Mouse (Mus musculus): ENCODE data around the gene Fgd2.

DNA sequence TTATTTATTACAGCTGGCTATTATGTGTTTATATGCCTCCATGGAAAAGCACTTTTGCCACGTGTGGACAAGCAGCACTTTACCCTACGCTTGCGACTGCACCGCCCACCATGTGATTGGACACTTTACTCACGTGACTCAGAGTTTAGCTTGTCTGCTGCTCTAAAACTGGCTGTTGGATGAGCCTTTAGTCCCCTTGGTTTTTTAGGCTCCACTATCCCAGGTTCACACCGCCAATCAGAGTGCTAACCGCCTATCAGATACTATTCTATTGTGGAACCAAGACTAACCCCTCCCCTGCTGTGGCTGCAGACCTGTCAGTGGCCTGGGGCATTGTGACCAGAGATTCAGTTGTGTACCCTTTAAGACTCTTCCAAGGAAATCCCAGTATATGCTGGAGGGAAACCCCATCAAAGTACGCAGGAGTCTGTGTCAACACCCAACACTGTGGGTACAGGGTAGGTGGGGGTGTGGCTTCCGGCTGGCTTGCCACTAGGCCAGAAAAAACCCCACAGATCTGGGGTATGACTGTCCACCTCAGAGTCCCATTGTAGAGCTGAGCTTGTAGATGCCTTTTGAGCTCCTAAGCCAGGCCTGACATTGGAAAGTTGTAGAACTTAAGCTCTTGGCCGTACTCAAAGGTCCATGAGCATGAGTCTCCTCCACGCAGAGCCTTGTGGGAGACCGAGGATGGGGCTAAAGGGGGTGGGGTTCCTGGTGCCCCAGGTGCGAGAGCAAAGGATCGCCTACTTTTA is 32.8 kb downstream of the Fgd2 start:
- TF ChIP-seq GATA1 (IDR thresholded peaks at IDR 0.05; ENCODE audit: borderline replicate concordance, low read length): no peak
- no peak for TF ChIP-seq FLI1 (IDR thresholded peaks at IDR 0.05; ENCODE audit: low read length)
